Mouse (Mus musculus) megakaryocyte progenitor cell, adult 5-6 weeks (primary cell): Measurements from ENCODE around the gene Sugp1. TPM values are rescaled to one million over a fixed set of nuclear protein-coding genes. Genes with fewer than 3 reads are reported as not detected.

ENCODE experiments used
- ATAC-seq: replicated peaks from 2 replicates; pipeline ENCODE4 v1.8.0; 2016; ENCODE audit warnings: mild to moderate bottlenecking, moderate TSS enrichment, inconsistent platforms; ENCODE audit not compliant: poor library complexity
- total RNA-seq, 2 experiments: library from RNA; stranded (forward) in 1 of 2; stranded (reverse) in 1 of 2; fragments of 157-497, 149-512 nt in 1 of 2; fragments of 200-1000 nt in 1 of 2; gene quantifications; 2 replicates each; pipeline versions ENCODE4 v1.2.3 to v1.2.4; 2015 to 2017

Gene Sugp1
- total RNA-seq, 2 experiments from 2014 or later: 11.4 to 22.2 TPM

DNA sequence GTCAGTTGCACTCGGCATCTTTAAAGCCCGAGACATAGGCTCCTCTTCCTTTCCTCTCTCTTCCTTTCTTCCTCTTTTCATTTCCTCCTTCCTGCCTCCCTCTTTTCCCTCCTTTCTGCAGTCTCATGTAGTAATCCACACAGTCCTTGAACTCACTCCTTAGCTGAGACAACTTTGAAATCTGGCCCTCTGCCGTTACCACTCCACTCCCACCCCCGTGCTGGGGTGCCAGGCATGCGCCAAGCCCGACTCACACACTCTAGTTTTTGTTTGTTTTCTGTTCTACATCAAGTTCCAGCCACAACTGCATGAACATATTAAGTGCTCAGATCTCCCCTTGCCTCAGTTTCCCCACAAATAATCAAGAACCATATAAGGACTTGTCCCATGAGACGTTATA lies 62.3 kb downstream of the Sugp1 start:
- ATAC-seq: no peak

DNA sequence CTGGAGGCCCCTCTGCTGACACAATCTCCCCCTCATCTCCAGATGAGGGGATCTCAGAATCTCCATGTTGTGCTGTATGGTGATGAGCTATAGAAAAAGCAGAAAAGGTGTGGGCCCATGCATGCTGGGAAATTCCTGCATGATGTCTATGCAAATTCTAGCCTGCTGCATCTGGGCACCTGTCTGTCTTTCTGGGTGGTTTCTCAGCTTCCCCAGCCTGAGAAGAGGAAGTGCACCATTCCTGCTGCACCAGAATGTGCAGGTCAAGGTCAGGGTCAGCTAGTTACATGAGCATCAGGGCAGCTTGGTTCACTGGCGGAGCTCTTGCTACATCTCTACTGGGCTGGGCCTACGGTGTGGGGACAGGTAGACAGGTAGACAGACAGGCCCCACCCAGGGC lies 67.8 kb downstream of the Sugp1 start:
- ATAC-seq: no peak

- ATAC-seq: no peak
These were observed 68.7 kb downstream of the Sugp1 start for GRCm38 (mm10) chr8:70111192-70111795.

- ATAC-seq: no peak
These were observed 69.9 kb downstream of the Sugp1 start for GRCm38 (mm10) chr8:70112401-70113016.

DNA sequence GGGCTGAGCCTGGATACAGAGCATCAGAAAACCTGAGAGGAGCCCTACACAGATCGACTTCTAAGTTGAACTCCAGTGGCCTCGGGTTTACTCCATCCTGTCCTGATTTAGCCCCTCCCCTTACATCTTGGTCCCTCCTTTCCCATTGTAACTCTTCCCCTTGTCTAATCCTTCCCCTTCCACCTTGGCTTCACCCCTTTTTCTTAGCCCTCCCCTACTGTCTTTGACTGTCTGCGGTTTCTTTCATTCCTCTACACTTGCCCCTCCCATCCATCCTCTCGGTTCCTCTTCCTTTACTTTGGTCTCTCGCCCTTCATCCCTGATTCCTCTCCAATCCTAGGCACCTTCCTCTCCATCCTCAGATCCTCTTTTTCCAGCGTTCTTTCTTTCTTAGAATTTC lies 71.9 kb downstream of the Sugp1 start:
- ATAC-seq: peak; percentile 53

DNA sequence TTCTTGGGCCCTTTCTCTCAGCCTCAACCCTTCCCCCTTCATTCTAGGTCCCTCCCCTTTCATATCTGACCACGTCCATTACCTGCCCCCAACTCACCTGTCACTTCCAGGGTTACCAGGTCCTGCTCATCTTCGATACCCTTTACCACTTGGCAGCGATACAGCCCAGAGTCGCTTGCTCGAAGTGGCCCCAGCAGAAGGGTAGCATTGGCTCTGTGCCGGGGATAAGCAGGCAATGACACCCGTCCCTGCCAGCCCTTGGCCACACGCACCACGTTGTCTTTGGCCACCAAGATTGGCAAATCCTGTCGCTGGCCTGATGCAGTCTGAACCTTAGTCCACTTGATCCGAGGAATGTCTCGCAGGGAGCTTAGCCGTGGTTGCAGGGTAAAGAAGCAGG lies 72.3 kb downstream of the Sugp1 start:
- ATAC-seq: no peak

DNA sequence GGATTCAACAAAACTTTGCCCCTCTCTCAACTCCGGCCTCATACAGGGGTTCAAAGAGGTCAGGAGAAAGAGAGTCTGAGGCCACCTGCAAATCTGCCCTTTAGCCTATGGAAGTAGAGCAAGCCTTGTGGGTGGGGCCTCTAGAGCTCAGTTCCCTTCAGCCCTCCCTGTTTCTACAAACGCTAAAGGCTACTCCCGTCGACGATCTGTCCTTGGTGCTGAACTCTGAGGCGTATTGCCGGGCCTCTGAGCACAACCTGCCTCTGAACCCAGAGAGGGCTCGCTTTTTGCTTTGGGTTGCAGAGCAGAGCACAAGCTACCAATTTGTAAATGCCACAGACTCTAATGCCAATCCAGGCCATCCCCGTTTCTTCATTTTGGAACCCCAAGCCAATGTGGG lies 75.0 kb downstream of the Sugp1 start:
- peak; percentile 87 for ATAC-seq

GRCm38 (mm10) chr8:70118726-70119700 lies 76.4 kb downstream of the Sugp1 start:
- ATAC-seq: no peak

- ATAC-seq: no peak
These were observed 78.1 kb downstream of the Sugp1 start, which contains the start of gene Ncan for GRCm38 (mm10) chr8:70120667-70121066. Gene Ncan, minus strand, starts transcription at chr8:70120873.

Other genes with a start within 250 kb of the Sugp1 start
- gene Gmip, start 234.1 kb upstream of the Sugp1 start, total RNA-seq (2015): 17.5 and 27.6 TPM in 2 replicates
- gene Gmip, start 234.1 kb upstream of the Sugp1 start, total RNA-seq (2017): 34.3 and 39.6 TPM in 2 replicates
- 6.8 and 8.5 TPM in 2 replicates for gene Lpar2, start 220.4 kb upstream of the Sugp1 start, total RNA-seq (2015)
- gene Lpar2, start 220.4 kb upstream of the Sugp1 start, total RNA-seq (2017): 1.3 and 1.6 TPM in 2 replicates
- gene Pbx4, start 210.3 kb upstream of the Sugp1 start, total RNA-seq (2015): 6.8 and 10.2 TPM in 2 replicates
- 13.3 and 15.0 TPM in 2 replicates for gene Pbx4, start 210.3 kb upstream of the Sugp1 start, total RNA-seq (2017)
- gene Cilp2, start 155.1 kb upstream of the Sugp1 start, total RNA-seq (2015): not detected in 2 replicates
- not detected in 2 replicates for gene Cilp2, start 155.1 kb upstream of the Sugp1 start, total RNA-seq (2017)
- gene Tssk6, start 140.6 kb upstream of the Sugp1 start, total RNA-seq (2015): 0.49 and 0.52 TPM in 2 replicates
- 0.08 and 0.57 TPM in 2 replicates for gene Tssk6, start 140.6 kb upstream of the Sugp1 start, total RNA-seq (2017)
- gene Ndufa13, start 140.3 kb upstream of the Sugp1 start, total RNA-seq (2015): 48.2 and 51.8 TPM in 2 replicates
- 99.5 and 114 TPM in 2 replicates for gene Ndufa13, start 140.3 kb upstream of the Sugp1 start, total RNA-seq (2017)
- gene Yjefn3, start 140.1 kb upstream of the Sugp1 start, total RNA-seq (2015): not detected in 2 replicates
- 0.37 TPM in 1 of 2 replicates, not detected in the other for gene Yjefn3, start 140.1 kb upstream of the Sugp1 start, total RNA-seq (2017)
- 71.4 and 75.1 TPM in 2 replicates for gene Gatad2a, start 46.4 kb upstream of the Sugp1 start, total RNA-seq (2015)
- gene Gatad2a, start 46.4 kb upstream of the Sugp1 start, total RNA-seq (2017): 54.0 and 68.3 TPM in 2 replicates
- gene Mau2, start 79 bp upstream of the Sugp1 start, total RNA-seq (2015): 24.0 and 24.6 TPM in 2 replicates
- gene Mau2, start 79 bp upstream of the Sugp1 start, total RNA-seq (2017): 24.0 and 26.7 TPM in 2 replicates
- 0.54 TPM in 1 of 2 replicates, not detected in the other for gene Tm6sf2, start 30.1 kb downstream of the Sugp1 start, total RNA-seq (2015)
- gene Tm6sf2, start 30.1 kb downstream of the Sugp1 start, total RNA-seq (2017): not detected in 2 replicates
- not detected in 2 replicates for gene Hapln4, start 40.6 kb downstream of the Sugp1 start, total RNA-seq (2015)
- not detected in 2 replicates for gene Hapln4, start 40.6 kb downstream of the Sugp1 start, total RNA-seq (2017)
- gene Ncan, start 78.1 kb downstream of the Sugp1 start, total RNA-seq (2015): not detected in 2 replicates
- gene Ncan, start 78.1 kb downstream of the Sugp1 start, total RNA-seq (2017): not detected in 2 replicates
- 38.4 and 45.6 TPM in 2 replicates for gene Nr2c2ap, start 88.5 kb downstream of the Sugp1 start, total RNA-seq (2015)
- 11.6 and 13.2 TPM in 2 replicates for gene Nr2c2ap, start 88.5 kb downstream of the Sugp1 start, total RNA-seq (2017)
- 8.0 and 8.5 TPM in 2 replicates for gene Rfxank, start 96.3 kb downstream of the Sugp1 start, total RNA-seq (2015)
- 5.7 and 5.9 TPM in 2 replicates for gene Rfxank, start 96.3 kb downstream of the Sugp1 start, total RNA-seq (2017)
- 42.0 and 43.3 TPM in 2 replicates for gene Borcs8, start 96.7 kb downstream of the Sugp1 start, total RNA-seq (2015)
- 32.0 and 35.2 TPM in 2 replicates for gene Borcs8, start 96.7 kb downstream of the Sugp1 start, total RNA-seq (2017)
- gene Mef2b, start 96.9 kb downstream of the Sugp1 start, total RNA-seq (2015): not detected in 2 replicates
- not detected in 2 replicates for gene Mef2b, start 96.9 kb downstream of the Sugp1 start, total RNA-seq (2017)
- gene Tmem161a, start 129.5 kb downstream of the Sugp1 start, total RNA-seq (2015): 9.0 and 16.0 TPM in 2 replicates
- gene Tmem161a, start 129.5 kb downstream of the Sugp1 start, total RNA-seq (2017): 11.2 and 11.3 TPM in 2 replicates
- 2.5 and 2.8 TPM in 2 replicates for gene Slc25a42, start 169.5 kb downstream of the Sugp1 start, total RNA-seq (2015)
- 1.4 and 2.4 TPM in 2 replicates for gene Slc25a42, start 169.5 kb downstream of the Sugp1 start, total RNA-seq (2017)
- 32.2 and 53.8 TPM in 2 replicates for gene Sugp2, start 191.4 kb downstream of the Sugp1 start, total RNA-seq (2015)
- 44.2 and 45.7 TPM in 2 replicates for gene Sugp2, start 191.4 kb downstream of the Sugp1 start, total RNA-seq (2017)
- gene Armc6, start 191.7 kb downstream of the Sugp1 start, total RNA-seq (2015): 7.1 and 9.2 TPM in 2 replicates
- gene Armc6, start 191.7 kb downstream of the Sugp1 start, total RNA-seq (2017): 3.2 and 5.3 TPM in 2 replicates
- gene Homer3, start 240.0 kb downstream of the Sugp1 start, total RNA-seq (2015): 4.2 and 5.8 TPM in 2 replicates
- gene Homer3, start 240.0 kb downstream of the Sugp1 start, total RNA-seq (2017): 8.9 and 9.9 TPM in 2 replicates